Mouse (Mus musculus): ENCODE data around the gene Renbp. TPM values are rescaled to one million over a fixed set of nuclear protein-coding genes. Genes with fewer than 3 reads are reported as not detected.

Gene Renbp
- polyA plus RNA-seq, 1 experiment from 2014 or later: 10.9 TPM

- Histone ChIP-seq H3K4me1 (no peaks in the 10 kb centered on the region), H3K27me3 (replicated peaks) (no peaks in the 10 kb centered on the region), H3K9me3 (no peaks in the 10 kb centered on the region), H3K9ac (no peak overlapping the region), H3K36me3 (replicated peaks) (peaks cover 23% of the 10 kb centered on the region; the same call in 1 of the 2 replicates), H3K4me2 (no peak overlapping the region), H3K4me3 (no peak overlapping the region), H3K27ac (no peak overlapping the region)
- no peak for ATAC-seq (replicated peaks)
- 95% methylated on average over 6 of the region's 6 CpGs for WGBS
These were observed 24.3 kb upstream of the Renbp start for GRCm38 (mm10) chrX:73954988-73955387.

- ATAC-seq (replicated peaks): no peak
- Histone ChIP-seq H3K9me3 (no peaks in the 10 kb centered on the region), H3K27ac (no peak overlapping the region), H3K27me3 (replicated peaks) (no peaks in the 10 kb centered on the region), H3K9ac (no peak overlapping the region), H3K4me3 (no peak overlapping the region), H3K36me3 (replicated peaks) (peaks cover 33% of the 10 kb centered on the region; the same call in 1 of the 2 replicates), H3K4me1 (no peaks in the 10 kb centered on the region), H3K4me2 (no peak overlapping the region)
- 92% methylated on average over 5 of the region's 5 CpGs for WGBS
These were observed 22.0 kb upstream of the Renbp start for GRCm38 (mm10) chrX:73952603-73953002.

GRCm38 (mm10) chrX:73949341-73949740 lies 18.7 kb upstream of the Renbp start:
- no peak; the same call in 1 of the 2 replicates for ATAC-seq (replicated peaks)
- peaks cover 44% of the 10 kb centered on the region for H3K36me3 ChIP-seq (replicated peaks)

GRCm38 (mm10) chrX:73948647-73949046 lies 18.0 kb upstream of the Renbp start:
- H3K9me3 ChIP-seq: no peaks in the 10 kb centered on the region

More at GRCm38 (mm10) chrX:73949341-73949740, 18.7 kb upstream of the Renbp start:
- no peak overlapping the region for H3K27ac ChIP-seq
- H3K4me2 ChIP-seq: no peak overlapping the region
- H3K4me1 ChIP-seq: no peaks in the 10 kb centered on the region
- no peaks in the 10 kb centered on the region for H3K9me3 ChIP-seq
- WGBS: 89% methylated on average over 10 of the region's 10 CpGs
- H3K27me3 ChIP-seq (replicated peaks): no peaks in the 10 kb centered on the region
- H3K4me3 ChIP-seq: no peak overlapping the region
- H3K9ac ChIP-seq: no peak overlapping the region

GRCm38 (mm10) chrX:73946896-73947295 lies 16.2 kb upstream of the Renbp start:
- Histone ChIP-seq H3K4me1 (no peaks in the 10 kb centered on the region), H3K36me3 (replicated peaks) (peaks cover 46% of the 10 kb centered on the region), H3K27me3 (replicated peaks) (no peaks in the 10 kb centered on the region), H3K27ac (no peak overlapping the region), H3K9me3 (no peaks in the 10 kb centered on the region), H3K9ac (no peak overlapping the region), H3K4me2 (no peak overlapping the region), H3K4me3 (no peak overlapping the region)
- no peak for ATAC-seq (replicated peaks)
- WGBS: 90% methylated on average over 6 of the region's 6 CpGs

More at GRCm38 (mm10) chrX:73948647-73949046, 18.0 kb upstream of the Renbp start:
- peak; percentile 69 for ATAC-seq (replicated peaks)
- Histone ChIP-seq H3K36me3 (replicated peaks) (peaks cover 42% of the 10 kb centered on the region), H3K9ac (no peak overlapping the region), H3K4me1 (no peaks in the 10 kb centered on the region), H3K4me3 (no peak overlapping the region), H3K4me2 (no peak overlapping the region), H3K27ac (no peak overlapping the region), H3K27me3 (replicated peaks) (no peaks in the 10 kb centered on the region)
- 21% methylated on average over 4 of the region's 4 CpGs for WGBS

GRCm38 (mm10) chrX:73942294-73942693 lies 11.6 kb upstream of the Renbp start:
- no peak overlapping the region for H3K27ac ChIP-seq
- no peak overlapping the region for H3K4me3 ChIP-seq
- peaks cover 28% of the 10 kb centered on the region for H3K36me3 ChIP-seq (replicated peaks)
- H3K27me3 ChIP-seq (replicated peaks): no peaks in the 10 kb centered on the region
- 90% methylated on average over 2 of the region's 2 CpGs for WGBS
- no peaks in the 10 kb centered on the region for H3K9me3 ChIP-seq
- no peak overlapping the region for H3K4me2 ChIP-seq
- no peaks in the 10 kb centered on the region for H3K4me1 ChIP-seq
- no peak overlapping the region for H3K9ac ChIP-seq
- ATAC-seq (replicated peaks): no peak

GRCm38 (mm10) chrX:73941860-73942259 lies 11.2 kb upstream of the Renbp start:
- no peaks in the 10 kb centered on the region for H3K27me3 ChIP-seq (replicated peaks)
- no peak overlapping the region for H3K4me2 ChIP-seq
- no peak overlapping the region for H3K27ac ChIP-seq
- H3K9ac ChIP-seq: no peak overlapping the region
- H3K4me1 ChIP-seq: no peaks in the 10 kb centered on the region
- no peak for ATAC-seq (replicated peaks)
- WGBS: 95% methylated on average over 2 of the region's 2 CpGs
- H3K9me3 ChIP-seq: no peaks in the 10 kb centered on the region
- H3K36me3 ChIP-seq (replicated peaks): peaks cover 23% of the 10 kb centered on the region
- no peak overlapping the region for H3K4me3 ChIP-seq

GRCm38 (mm10) chrX:73931871-73932270 lies 1.2 kb upstream of the Renbp start:
- Histone ChIP-seq H3K4me3 (no peak overlapping the region), H3K4me2 (no peak overlapping the region), H3K9ac (no peak overlapping the region), H3K4me1 (no peaks in the 10 kb centered on the region), H3K9me3 (no peaks in the 10 kb centered on the region), H3K36me3 (replicated peaks) (no peaks in the 10 kb centered on the region), H3K27me3 (replicated peaks) (no peaks in the 10 kb centered on the region), H3K27ac (no peak overlapping the region)
- ATAC-seq (replicated peaks): no peak
- 79% methylated on average over 2 of the region's 2 CpGs for WGBS

GRCm38 (mm10) chrX:73922550-73922882 lies 8.1 kb downstream of the Renbp start:
- H3K9me3 ChIP-seq: no peaks in the 10 kb centered on the region
- no peaks in the 10 kb centered on the region for H3K36me3 ChIP-seq (replicated peaks)
- H3K4me3 ChIP-seq: peak overlapping the region; percentile 60
- peaks cover 8% of the 10 kb centered on the region for H3K4me1 ChIP-seq
- 0 out of 2 replicates have a peak, but pooled peaks have one; percentile 24 for ATAC-seq (replicated peaks)
- WGBS: 72% methylated on average over 8 of the region's 8 CpGs
- peak overlapping the region; percentile 63; the same call in 1 of the 2 replicates for H3K9ac ChIP-seq
- peak overlapping the region; percentile 75 for H3K4me2 ChIP-seq
- H3K27ac ChIP-seq: peak overlapping the region; percentile 83
- no peaks in the 10 kb centered on the region for H3K27me3 ChIP-seq (replicated peaks)

- peaks cover 8% of the 10 kb centered on the region for H3K4me1 ChIP-seq
- no peaks in the 10 kb centered on the region for H3K9me3 ChIP-seq
- H3K27me3 ChIP-seq (replicated peaks): no peaks in the 10 kb centered on the region
- peak within 1 kb of the TSS; percentile 75 for H3K4me2 ChIP-seq
- ATAC-seq (replicated peaks): peak; percentile 99
- peak within 1 kb of the TSS; percentile 60 for H3K4me3 ChIP-seq
- WGBS: 25% methylated on average over 43 of the region's 43 CpGs
- H3K27ac ChIP-seq: peak within 1 kb of the TSS; percentile 83
- no peaks in the 10 kb centered on the region for H3K36me3 ChIP-seq (replicated peaks)
- H3K9ac ChIP-seq: peak within 1 kb of the TSS; percentile 63
These were observed 8.7 kb downstream of the Renbp start, which contains the start of the genes Arhgap4 and Naa10 for GRCm38 (mm10) chrX:73921823-73922549. Gene Arhgap4 (minus strand): TSS chrX:73921870. Gene Naa10 (minus strand): TSS chrX:73921944.

- WGBS: 18% methylated on average over 34 of the region's 34 CpGs
- Histone ChIP-seq H3K9me3 (no peaks in the 10 kb centered on the region), H3K9ac (peak overlapping the region; percentile 63), H3K36me3 (replicated peaks) (no peaks in the 10 kb centered on the region), H3K27ac (peak overlapping the region; percentile 83), H3K27me3 (replicated peaks) (no peaks in the 10 kb centered on the region), H3K4me1 (peaks cover 8% of the 10 kb centered on the region), H3K4me2 (peak overlapping the region; percentile 75), H3K4me3 (peak overlapping the region; percentile 60)
- peak; percentile 38; the same call in 1 of the 2 replicates for ATAC-seq (replicated peaks)
These were observed 9.3 kb downstream of the Renbp start for GRCm38 (mm10) chrX:73921285-73921822.

GRCm38 (mm10) chrX:73918631-73919030 lies 12.0 kb downstream of the Renbp start:
- no peak overlapping the region for H3K9ac ChIP-seq
- WGBS: 85% methylated on average over 5 of the region's 5 CpGs
- ATAC-seq (replicated peaks): no peak
- H3K4me1 ChIP-seq: peaks cover 8% of the 10 kb centered on the region
- H3K27me3 ChIP-seq (replicated peaks): no peaks in the 10 kb centered on the region
- no peaks in the 10 kb centered on the region for H3K9me3 ChIP-seq
- H3K4me3 ChIP-seq: no peak overlapping the region
- no peaks in the 10 kb centered on the region for H3K36me3 ChIP-seq (replicated peaks)
- no peak overlapping the region for H3K27ac ChIP-seq
- H3K4me2 ChIP-seq: no peak overlapping the region
